Mouse (Mus musculus): Measurements from ENCODE around the gene Arhgap9.
A peak's percentile ranks its signal among the peaks of the same experiment; 100 is the strongest.

The Arhgap9 gene

GRCm38 (mm10) chr10:127322669-127323068, 905 bp downstream of the Arhgap9 start:
- ATAC-seq (ENCODE audit: low TSS enrichment) = no peak

- no peak for ATAC-seq (ENCODE audit: low TSS enrichment)
Measured at GRCm38 (mm10) chr10:127323131-127323855, 1.5 kb downstream of the Arhgap9 start.

GRCm38 (mm10) chr10:127324495-127324894, 2.7 kb downstream of the Arhgap9 start:
- ATAC-seq (ENCODE audit: low TSS enrichment) = no peak

GRCm38 (mm10) chr10:127325454-127326016, 3.8 kb downstream of the Arhgap9 start:
- ATAC-seq (ENCODE audit: low TSS enrichment) = no peak

- ATAC-seq (ENCODE audit: low TSS enrichment) = no peak
Measured at GRCm38 (mm10) chr10:127326017-127326801, 4.4 kb downstream of the Arhgap9 start.

- no peak for ATAC-seq (ENCODE audit: low TSS enrichment)
Measured at GRCm38 (mm10) chr10:127326828-127327227, 5.1 kb downstream of the Arhgap9 start.

GRCm38 (mm10) chr10:127327461-127328145, 5.8 kb downstream of the Arhgap9 start:
- ATAC-seq (ENCODE audit: low TSS enrichment) = no peak

DNA sequence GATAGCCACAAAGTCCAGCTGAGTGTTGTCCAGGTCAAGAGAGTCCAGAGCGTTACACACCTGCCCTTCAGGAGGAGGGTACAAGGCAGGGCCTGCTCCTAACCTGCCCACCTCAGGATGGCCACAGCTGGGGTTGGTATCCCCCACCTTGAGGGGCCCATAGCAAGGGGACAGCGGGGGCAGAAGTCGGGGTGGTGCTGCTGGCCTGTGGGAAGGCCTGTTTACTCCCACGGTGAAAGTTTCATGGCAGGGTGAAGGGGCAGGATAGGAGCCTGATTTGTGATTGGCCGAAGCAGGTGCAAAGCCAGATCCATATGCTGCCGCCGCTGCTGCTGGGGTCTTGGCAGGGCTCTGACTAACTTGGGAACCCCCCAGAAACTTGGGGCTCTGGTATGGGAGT, 8.4 kb downstream of the Arhgap9 start:
- no peak for ATAC-seq (ENCODE audit: low TSS enrichment)

DNA sequence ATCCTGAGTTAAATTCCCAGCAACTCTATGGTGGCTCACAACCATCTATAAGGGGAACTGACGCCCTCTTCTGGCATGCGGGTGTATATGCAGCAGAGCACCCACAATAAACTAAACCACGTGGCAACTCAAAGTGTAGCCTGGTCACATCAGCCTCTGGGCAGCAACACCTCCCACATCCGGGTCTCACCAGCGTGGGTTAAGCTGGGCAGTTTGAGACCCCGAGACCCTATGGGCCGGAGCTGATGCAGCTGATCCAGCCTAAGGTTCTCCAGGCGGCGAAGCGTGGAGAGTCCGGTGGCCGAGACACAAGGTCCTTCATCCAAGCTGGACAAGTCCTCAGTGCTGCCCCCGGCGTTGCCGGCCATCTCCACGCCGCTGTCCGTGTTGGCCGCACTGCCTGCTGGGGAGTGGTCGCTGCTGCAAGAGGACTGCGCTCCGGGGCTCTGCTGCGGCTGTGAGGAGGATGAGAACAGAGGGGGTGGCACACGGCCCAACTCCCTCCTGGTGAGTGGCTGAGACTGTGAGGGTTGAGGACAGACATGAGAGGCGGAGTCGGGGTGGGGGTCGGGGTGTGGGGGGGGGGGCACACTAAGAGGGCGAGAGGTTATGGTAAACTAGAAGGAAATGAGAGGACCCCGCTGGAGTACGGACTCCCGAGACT, 10.6 kb downstream of the Arhgap9 start:
- no peak for ATAC-seq (ENCODE audit: low TSS enrichment)

- ATAC-seq (ENCODE audit: low TSS enrichment) = no peak
Measured at GRCm38 (mm10) chr10:127333152-127333551, 11.4 kb downstream of the Arhgap9 start.

GRCm38 (mm10) chr10:127335271-127335670, 13.5 kb downstream of the Arhgap9 start:
- ATAC-seq (ENCODE audit: low TSS enrichment) = no peak

GRCm38 (mm10) chr10:127336952-127337351, 15.2 kb downstream of the Arhgap9 start:
- ATAC-seq (ENCODE audit: low TSS enrichment) = no peak

DNA sequence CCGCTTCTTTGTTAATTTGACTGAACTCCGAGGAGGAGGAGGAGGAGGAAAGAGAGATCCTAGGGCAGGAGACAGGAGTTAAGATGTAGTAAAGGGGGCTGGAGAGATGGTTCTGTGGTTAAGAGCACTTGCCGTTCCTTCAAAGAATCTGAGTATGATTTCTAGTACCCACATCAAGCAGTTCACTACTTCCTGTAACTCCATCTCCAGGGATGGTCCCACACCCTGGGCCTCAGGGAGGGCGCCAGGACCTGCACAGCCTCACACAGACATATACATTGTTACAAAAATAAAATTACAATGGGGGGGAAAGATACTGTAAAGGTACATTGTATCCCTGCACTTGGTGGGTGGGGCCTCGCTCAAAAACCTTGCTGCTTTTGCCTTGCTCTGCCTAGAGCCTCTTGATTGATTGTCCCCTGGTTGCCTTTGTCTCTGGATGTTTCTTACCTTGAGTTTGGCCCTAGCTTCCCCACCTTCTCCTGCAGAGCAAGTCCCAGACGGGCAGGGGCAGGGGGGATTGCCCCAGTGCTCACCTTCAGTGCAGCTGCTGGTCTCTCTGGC, 15.9 kb downstream of the Arhgap9 start:
- no peak for ATAC-seq (ENCODE audit: low TSS enrichment)

- ATAC-seq (ENCODE audit: low TSS enrichment) = peak; percentile 82
Measured at GRCm38 (mm10) chr10:127338930-127339682, 17.3 kb downstream of the Arhgap9 start.

- ATAC-seq (ENCODE audit: low TSS enrichment) = no peak
Measured at GRCm38 (mm10) chr10:127339683-127340576, 18.2 kb downstream of the Arhgap9 start.

GRCm38 (mm10) chr10:127340577-127341359, 19.0 kb downstream of the Arhgap9 start:
- no peak for ATAC-seq (ENCODE audit: low TSS enrichment)

DNA sequence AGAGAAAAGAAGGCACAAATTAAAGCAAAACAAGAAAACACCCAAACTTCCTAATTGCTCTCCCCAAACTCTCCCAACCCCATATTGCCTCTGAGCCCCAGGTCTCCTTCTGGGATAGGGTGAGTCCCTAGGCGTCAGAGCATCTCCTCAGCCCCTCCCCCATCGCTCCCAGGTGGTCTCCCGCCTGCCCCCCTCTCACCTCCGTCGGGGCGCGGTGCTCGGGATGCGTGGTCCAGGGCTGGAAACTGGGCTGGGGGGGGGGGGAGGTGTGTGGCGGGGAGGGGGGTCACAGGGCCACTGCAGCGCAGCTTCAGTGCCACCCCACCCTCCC, 19.6 kb downstream of the Arhgap9 start:
- ATAC-seq (ENCODE audit: low TSS enrichment) = no peak

DNA sequence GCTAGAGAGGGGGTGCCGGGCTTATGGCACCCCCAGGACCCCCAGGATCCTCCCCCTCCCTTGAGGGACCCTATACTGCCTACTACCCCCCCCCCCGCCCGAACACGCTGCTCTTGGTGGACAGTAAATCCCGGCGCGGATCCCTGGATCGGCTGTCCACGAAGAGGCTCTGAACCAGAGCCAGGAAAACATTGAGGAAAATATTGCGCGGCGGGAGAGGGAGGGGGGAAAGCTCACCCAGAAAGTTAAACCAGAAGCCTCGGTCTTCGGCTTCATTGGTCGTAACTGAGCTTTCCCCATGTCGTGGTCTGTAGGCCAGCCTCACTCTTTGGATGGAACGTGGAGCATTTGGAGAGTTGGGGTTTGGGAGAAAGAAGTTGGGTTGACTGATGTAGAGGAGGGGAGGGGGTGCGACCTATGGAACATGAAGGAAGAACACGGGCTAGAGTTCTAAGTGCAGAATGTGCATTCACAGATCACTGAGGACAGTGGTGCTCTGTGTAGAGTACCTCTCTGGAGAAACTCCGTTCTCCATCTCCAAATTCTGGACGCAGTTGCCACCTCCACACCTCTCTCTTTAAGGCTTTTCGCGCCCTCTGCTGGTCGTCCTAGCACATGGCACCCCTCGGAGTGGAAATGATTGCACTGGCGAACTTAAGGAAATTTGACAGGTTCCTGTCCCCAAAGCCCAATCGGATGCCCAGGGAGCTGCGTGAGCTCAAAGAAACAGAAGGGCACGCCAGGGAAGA, 20.3 kb downstream of the Arhgap9 start, which contains the start of gene Gli1:
Gene Gli1, minus strand, starts transcription at position 84 of the 749 bp plus-strand sequence.
- ATAC-seq (ENCODE audit: low TSS enrichment) = peak; percentile 58
